Mouse (Mus musculus) spleen, adult 2 months (tissue): ENCODE measurements around the gene Arhgef17.

ENCODE experiments used
- CTCF ChIP-seq: fragments of 200-500 bp; IDR thresholded peaks from 2 replicates; pipeline ENCODE4 v1.5.1; 2011; ENCODE audit warnings: mild to moderate bottlenecking, inconsistent platforms; ENCODE audit not compliant: insufficient read depth, insufficient read length, insufficient replicate concordance; ENCODE audit errors: extremely low read depth
- POLR2A ChIP-seq: fragments of 200-500 bp; IDR thresholded peaks from 2 replicates; pipeline ENCODE4 v1.6.1; 2011; ENCODE audit warnings: low read depth, low read length, inconsistent platforms

DNA sequence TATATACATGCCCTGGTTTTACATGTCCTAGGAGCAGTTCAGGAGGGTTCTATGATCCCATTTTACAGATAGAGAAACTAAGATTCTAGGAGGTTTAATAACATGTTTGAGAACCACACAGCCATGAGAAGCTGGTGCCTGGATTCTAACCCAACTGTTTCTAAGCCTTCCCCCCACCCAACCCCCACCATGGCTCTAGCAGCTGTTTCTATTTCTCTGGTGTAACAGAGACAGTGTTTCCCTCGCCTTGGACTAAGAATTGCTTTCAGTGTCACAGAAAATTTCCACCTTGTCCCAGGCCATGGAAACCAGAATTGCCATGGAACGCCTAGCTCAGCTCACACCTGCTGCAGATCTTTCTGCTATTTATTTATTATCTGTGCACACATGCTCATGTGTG is 28.6 kb upstream of the Arhgef17 start:
- TF ChIP-seq CTCF (no peak), POLR2A (no peak)
